Mouse (Mus musculus) urinary bladder, postnatal 10 days (tissue): Measurements from ENCODE around the gene Glt1d1.
"Not testable (repeated sequence)": the region's sequence is repeated elsewhere in the genome, so short reads cannot be mapped to it uniquely, and the experiment has no call there.

ENCODE experiments used
- DNase-seq: peaks from one replicate; pipeline ENCODE4 v3.0.0; 2022; ENCODE audit warnings: low spot score

Gene Glt1d1

GRCm38 (mm10) chr5:127698525-127698924, 66.5 kb downstream of the Glt1d1 start:
- DNase-seq: no peak

- DNase-seq: no peak
Measured at GRCm38 (mm10) chr5:127699679-127700078, 67.6 kb downstream of the Glt1d1 start.

- DNase-seq: no peak
Measured at GRCm38 (mm10) chr5:127700156-127700555, 68.1 kb downstream of the Glt1d1 start.

GRCm38 (mm10) chr5:127703609-127704180, 71.6 kb downstream of the Glt1d1 start:
- DNase-seq: no peak

GRCm38 (mm10) chr5:127705225-127705624, 73.2 kb downstream of the Glt1d1 start:
- DNase-seq: no peak

GRCm38 (mm10) chr5:127705976-127706375, 73.9 kb downstream of the Glt1d1 start:
- DNase-seq: no peak

GRCm38 (mm10) chr5:127708143-127708542, 76.1 kb downstream of the Glt1d1 start:
- no peak for DNase-seq

DNA sequence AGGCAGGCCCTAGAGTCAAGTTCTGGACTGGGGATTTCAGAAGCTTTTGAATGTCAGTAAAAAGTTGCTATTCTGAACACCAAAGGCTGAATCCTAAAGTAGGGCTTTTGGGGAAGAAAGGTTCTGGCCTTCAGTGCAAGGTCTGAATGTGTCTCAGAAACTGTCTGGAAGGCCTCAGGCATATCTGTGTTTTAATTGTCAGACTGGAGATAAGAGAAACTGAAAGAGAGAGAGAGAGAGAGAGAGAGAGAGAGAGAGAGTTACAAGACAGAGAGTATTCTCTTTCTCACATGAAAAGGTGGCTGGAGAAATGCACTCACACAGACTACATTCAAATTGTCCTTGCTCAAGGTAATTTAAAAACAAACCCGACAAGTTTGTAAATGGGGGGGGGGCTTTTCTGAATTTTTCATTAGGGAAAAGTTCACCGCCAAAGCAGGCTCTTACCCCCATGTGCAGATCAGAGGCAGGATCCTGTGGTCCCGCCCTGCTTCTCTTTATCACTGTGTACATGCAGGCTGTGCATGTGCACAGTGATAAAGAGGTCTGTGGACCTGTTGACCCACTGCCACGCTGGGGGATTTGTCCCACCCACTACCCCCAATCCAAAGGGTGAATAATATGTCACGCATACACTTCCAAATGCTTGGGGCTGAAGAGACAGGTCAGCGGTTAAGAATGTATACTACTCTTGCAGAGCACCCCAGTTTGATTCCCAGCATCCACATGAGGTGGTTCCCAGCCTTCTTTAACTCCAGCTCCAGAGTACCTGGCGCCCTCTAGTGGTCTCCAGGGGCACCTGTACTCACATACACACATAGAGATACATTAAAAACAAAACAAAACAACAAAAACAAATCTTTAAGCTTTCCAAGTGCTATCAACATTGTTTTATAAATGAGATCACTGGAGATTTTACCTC, 83.0 kb downstream of the Glt1d1 start:
- no peak for DNase-seq

- DNase-seq: no peak
Measured at GRCm38 (mm10) chr5:127720591-127721379, 88.7 kb downstream of the Glt1d1 start.

DNA sequence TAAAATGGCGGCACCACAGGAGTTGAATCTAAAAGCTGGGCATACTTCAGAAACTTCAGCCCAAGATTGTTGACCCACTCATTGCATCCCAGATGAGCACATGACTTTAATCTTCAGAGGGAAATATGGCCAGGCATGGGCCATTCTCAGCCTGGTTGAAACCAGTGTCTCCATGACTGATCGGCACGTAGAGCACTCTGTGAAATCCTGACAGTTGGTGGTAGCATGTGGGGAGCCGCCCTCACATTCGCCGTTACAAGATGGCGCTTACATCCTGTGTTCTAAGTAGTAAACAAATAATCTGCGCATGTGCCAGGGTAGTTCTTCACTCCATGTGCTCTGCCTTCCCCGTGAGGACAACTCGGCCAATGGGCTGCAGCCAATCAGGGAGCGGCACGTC, 90.1 kb downstream of the Glt1d1 start:
- DNase-seq: not testable (repeated sequence)

GRCm38 (mm10) chr5:127730351-127730750, 98.3 kb downstream of the Glt1d1 start:
- no peak for DNase-seq

- DNase-seq: no peak
Measured at GRCm38 (mm10) chr5:127741331-127741730, 109.3 kb downstream of the Glt1d1 start.

- not testable (repeated sequence) for DNase-seq
Measured at GRCm38 (mm10) chr5:127749540-127749939, 117.5 kb downstream of the Glt1d1 start.

DNA sequence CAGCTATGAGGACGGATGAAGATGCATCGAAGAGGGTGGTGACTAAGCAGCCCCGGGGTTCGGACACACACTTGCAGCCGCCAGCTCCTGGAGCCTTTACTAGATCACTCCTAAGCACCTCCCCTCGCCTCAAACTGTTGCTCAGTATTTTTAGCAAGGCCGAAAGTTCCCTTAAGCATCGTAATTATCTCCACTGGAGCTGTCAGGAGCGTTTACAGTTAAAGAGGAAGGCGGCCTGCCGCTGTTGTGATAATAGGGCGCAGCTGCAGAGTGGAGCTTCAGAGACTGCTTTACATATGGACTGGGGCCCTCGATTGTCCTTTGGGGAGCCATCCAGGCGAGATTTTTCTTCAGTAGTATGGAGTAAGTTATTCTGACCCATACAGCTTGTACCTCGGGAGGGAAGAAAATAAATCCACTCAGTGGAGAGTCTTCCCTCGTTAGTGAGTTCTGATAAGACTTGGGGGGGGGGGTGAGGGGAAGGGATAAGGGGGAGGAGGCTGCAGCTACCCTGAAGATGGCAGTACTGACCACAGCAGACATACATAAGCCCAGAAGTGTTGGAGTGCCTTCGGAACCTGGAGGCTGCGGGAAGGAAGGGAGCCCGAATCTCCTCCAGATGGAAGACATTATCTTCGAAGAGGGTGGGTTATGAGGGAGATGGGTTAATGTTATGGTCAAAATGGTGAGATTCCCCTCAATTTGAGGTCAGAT, 119.4 kb downstream of the Glt1d1 start:
- no peak for DNase-seq

DNA sequence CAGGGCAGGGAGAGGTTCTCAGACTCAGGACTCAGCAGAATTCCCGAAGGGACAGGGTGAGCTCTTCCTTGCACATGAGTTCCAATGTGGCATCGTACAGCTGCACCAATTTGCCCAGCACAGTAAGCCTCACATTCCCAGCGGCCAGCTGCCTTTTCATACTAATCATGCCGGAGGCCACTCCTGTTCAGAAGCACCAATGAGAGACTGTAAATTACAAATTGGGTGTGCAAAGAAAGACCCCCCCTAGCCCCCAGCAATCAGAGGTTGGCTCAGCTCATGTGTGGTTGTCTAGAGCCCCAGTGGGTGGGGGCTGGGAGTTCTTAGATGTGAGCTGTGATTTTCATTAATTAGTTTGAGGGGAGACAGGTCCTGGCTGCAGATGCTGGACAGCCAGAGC, 123.5 kb downstream of the Glt1d1 start:
- DNase-seq: no peak

DNA sequence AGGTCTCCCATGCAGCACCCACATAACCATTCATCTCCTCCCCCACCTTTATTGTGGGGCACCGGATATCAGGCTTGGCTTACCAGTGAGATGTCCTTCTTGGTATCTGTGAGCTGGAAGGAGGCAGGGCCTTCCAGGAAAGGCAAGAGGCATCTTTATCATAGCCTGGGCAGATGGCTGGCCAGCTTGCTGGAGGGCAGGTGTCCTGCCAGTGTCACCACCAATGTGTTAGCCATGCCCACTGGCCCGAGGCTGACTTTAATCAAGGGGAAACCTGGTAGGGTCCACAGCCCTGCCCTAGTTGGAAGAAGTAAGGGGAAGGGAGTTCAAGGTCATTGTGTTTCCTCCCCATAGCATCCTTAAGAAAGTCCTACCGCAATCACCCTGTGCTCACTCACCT, 123.9 kb downstream of the Glt1d1 start:
- no peak for DNase-seq

GRCm38 (mm10) chr5:127756671-127757423, 124.8 kb downstream of the Glt1d1 start:
- DNase-seq: no peak

DNA sequence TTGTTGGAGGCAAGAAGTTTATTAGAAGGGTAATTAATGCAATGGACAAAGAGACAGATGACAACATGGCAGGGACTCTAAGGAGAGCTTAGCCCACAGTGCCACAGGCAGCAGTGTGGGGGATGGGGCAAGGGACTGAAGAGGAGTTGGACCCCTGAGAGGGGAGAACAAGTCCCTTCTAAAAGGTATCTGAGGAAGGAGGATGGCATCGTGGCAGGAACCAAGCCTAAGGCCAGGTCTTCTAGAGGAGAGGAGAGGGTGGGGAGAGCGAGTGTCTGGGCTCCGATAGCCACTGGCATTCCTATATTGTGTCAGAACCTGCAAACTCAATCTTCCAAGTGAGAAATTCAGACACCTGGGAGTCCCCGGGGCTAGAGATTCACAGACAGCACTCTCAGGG, 126.5 kb downstream of the Glt1d1 start:
- DNase-seq: no peak
